Mouse (Mus musculus): ENCODE data around the gene Gm15091. TPM values are rescaled to one million over a fixed set of nuclear protein-coding genes. Genes with fewer than 3 reads are reported as not detected.

Gm15091 gene
- total RNA-seq (2021), result not detected
- long read RNA-seq, experiment 1, result 0 reads
- long read RNA-seq, experiment 2, result 0 reads

DNA sequence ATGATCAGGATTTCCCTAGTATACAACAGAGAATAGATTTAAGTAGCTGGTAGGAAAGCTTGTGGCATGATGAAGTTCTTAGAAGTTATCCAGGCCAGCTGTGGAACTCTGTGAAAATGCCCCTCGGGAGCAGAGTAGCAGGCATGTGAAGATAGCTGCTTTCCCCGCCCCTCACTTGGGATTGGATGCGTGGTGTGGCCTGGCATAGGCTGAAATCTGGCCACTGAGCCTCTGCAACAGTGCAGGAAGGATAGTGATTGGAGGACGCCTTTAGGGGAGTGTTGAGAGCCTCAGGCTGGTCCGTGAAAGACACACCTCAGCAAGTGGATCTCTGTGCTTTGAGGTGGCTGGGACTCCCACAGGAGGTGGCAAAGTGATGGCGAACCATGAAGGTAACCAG is at the start of gene Gm15091:
Gene Gm15091, plus strand, starts transcription at position 301 of the 400 bp plus-strand sequence.
- peak; percentile 0 for DNase-seq

Other genes with a start within 250 kb of the Gm15091 start
- not detected for gene Gm15097, start 157.2 kb upstream of the Gm15091 start, total RNA-seq (2021)

All from adrenal gland, postnatal 10 days (tissue).